Mouse (Mus musculus): ENCODE measurements around the gene Hist1h4c.
"Not testable (repeated sequence)": the region's sequence is repeated elsewhere in the genome, so short reads cannot be mapped to it uniquely, and the experiment has no call there.

The Hist1h4c gene

DNA sequence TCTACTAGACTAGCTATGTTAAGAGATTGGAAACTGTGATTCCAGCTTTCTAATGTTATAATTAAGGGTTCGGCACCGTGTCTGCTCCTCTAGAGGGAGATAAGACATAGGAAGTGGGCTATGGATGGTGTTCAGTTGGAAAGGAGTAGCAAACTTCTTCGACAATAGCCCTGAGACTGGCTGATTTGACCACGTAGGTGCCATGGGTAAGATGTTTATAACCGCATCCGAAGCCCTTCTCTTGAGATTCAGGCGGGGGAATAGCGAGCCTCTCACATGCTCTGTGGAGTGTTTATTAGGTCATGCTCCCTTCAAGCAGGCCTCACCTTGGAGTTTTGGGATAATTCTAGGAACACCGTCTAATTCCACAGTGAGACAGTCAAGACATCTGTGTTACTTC is 3.3 kb downstream of the Hist1h4c start:
- DNase-seq = no peak

- peak; percentile 66 to 78 for DNase-seq
Measured at GRCm38 (mm10) chr13:23693856-23694440, 4.3 kb downstream of the Hist1h4c start.

DNA sequence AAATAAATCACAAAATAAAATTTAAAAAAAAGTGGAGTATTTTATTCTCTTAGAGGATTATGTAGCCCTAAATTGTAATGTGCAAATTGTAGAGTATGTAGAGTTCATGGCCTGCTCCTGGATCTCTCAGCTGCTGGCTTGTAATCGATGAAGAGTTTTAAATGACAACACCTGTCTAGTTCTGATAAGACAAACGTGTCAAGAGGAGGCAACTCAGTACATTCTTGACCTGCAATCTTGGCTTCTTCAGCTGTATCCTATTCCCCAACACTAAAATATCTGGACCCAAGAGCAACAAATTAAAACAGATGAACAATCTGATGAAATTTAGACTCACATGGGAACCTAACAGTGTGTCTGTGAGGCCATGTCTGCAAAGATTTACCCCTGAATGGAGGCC is 8.8 kb downstream of the Hist1h4c start:
- DNase-seq = no peak

DNA sequence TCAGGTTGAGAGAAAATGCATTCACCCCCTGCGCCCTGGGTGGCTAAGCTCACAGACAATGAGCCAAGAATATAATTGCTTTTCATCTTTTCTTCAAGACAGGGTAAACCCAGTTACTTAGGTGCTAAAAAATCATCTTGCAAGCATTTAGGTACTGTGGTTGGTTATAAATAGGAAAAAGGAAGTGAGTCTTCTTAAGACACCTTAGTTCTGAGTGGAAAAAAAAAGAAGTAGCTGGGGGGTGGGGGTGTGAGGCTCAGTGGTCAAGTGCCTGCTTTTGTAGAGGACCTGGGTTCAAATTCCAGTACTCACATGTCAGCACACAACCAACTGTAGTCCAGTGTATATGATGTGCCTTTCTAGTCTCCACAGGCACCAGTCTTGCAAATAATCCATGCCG is 9.3 kb downstream of the Hist1h4c start:
- DNase-seq = no peak

DNA sequence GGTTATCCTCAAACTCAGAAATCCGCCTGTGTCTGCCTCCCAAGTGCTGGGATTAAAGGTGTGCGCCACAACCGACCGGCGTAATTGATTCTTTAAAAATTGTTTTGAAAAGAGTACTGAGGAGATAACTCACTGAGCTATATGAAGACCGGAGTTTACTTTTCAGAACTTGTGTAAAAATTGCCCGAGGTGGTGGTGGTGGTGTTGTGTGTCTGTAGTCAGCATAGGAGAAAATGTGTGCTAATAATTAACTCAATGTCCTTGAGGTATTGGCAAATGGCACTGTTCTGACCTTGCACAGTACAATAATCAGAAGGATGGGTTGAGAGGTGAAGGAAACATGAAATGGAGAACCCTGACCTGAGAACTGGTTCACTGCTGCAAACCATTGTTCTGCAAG is 10.3 kb downstream of the Hist1h4c start:
- no peak for DNase-seq

DNA sequence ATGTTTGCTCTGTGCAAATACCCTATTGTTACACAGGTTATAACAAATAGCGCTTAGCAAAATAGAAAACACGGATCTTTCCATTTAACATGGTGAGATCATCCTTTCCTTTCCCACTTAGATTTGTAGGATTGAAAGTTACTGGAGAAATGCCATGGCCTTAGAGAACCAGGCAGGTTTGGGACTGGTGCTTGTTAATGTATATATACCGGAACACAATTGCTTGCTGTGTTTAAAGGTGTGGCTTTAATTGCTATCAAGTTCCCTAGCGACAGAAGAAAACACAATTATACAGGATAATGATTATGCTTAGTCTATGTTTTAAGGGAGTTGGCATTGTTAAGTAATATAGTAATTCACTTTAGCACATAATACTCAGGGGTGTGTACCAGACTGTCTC is 11.1 kb downstream of the Hist1h4c start:
- DNase-seq = no peak

DNA sequence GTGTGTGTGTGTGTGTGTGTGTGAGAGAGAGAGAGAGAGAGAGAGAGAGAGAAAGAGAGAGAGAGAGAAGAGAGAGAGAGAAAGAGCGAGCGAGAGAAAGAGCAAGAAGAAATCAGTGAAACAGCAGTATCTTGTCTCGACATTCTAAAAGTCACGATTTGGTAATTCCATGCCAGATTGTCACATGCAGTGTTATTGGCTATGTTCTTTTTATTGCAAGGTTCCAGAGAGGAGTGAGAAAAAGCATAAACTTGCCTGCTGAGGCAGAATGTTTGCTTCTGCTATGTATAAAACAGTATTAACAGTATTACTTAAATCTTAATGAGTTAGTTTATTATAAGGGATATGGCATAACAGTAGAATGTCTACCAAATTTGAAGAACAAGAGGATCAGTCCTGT is 12.3 kb downstream of the Hist1h4c start:
- DNase-seq = no peak

DNA sequence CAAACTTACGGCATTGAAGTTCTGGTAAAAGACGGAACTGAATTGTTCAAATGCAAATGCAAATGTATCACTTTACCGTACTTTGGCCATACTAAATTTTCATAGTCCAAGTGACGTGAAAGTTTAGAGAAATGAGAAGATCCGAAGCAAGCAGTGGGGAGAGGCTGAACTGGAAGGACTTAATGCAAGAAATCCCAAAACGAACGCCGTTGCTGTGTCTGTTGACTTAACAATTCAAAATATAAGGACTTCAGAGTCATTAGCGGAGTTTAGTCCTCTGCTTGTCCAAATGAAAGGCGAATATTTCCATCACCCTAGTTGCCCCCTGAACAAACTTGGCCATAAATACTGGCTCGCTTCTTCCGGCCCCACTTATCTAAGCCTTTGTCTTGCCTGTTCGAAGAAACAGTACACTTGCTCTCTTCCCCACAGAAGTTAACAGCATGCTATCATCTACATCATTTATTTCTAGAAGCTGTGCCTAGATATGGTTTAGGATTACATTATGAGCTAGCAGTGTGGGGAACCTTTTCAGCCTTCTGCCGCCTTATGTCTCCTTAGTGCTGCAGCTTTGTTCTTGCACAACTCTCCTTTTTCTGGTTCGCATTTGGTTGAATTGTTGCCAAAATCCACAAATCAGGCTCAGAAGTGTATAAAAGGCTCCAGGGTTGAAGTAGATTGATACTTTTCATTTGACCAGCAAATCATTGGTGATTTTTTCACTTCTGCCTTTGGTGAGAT is 13.0 kb downstream of the Hist1h4c start:
- peak in 1 of 2 experiments; percentile 7 for DNase-seq

- DNase-seq = peak; percentile 63 to 69
Measured at GRCm38 (mm10) chr13:23684295-23684945, 13.8 kb downstream of the Hist1h4c start.

GRCm38 (mm10) chr13:23683755-23684281 is 14.4 kb downstream of the Hist1h4c start, which contains the start of the genes Hist1h2ac and Hist1h2bc:
Hist1h2ac (minus strand) TSS chr13:23683948.
Hist1h2bc (plus strand) TSS chr13:23684199.
- DNase-seq = peak; percentile 83 to 84

GRCm38 (mm10) chr13:23682947-23683754 is 15.1 kb downstream of the Hist1h4c start:
- not testable (repeated sequence) for DNase-seq

GRCm38 (mm10) chr13:23682623-23682946 is 15.7 kb downstream of the Hist1h4c start:
- DNase-seq = no peak

DNA sequence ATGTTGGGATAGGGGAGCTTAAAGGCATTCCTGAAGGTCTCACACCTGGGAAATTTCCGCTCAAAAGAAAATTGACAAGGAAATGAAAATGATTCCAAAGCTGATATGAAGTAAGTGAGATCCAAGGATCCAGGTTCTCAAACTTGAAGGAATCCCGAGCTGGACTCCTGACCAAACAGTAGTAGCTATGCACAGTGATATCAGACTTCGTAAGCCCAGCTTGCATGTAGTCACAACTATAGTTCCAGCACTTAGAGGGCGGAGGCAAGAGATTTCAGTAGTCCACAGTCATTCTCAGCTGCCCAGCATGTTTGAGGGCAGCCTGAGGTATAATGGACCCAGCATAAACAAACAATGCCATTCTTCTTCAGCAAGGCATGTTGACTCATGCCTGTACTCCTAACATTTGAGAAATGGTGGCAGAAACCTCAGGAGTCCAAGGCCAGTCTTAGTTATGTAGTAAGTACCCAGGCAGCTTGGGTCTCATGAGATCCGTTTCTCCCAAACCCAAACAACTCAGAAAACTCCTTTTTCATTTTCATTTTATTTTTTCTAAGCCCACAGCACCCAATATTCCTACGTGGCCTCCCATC is 16.2 kb downstream of the Hist1h4c start:
- no peak for DNase-seq

- DNase-seq = no peak
Measured at GRCm38 (mm10) chr13:23662536-23662935, 35.7 kb downstream of the Hist1h4c start.

DNA sequence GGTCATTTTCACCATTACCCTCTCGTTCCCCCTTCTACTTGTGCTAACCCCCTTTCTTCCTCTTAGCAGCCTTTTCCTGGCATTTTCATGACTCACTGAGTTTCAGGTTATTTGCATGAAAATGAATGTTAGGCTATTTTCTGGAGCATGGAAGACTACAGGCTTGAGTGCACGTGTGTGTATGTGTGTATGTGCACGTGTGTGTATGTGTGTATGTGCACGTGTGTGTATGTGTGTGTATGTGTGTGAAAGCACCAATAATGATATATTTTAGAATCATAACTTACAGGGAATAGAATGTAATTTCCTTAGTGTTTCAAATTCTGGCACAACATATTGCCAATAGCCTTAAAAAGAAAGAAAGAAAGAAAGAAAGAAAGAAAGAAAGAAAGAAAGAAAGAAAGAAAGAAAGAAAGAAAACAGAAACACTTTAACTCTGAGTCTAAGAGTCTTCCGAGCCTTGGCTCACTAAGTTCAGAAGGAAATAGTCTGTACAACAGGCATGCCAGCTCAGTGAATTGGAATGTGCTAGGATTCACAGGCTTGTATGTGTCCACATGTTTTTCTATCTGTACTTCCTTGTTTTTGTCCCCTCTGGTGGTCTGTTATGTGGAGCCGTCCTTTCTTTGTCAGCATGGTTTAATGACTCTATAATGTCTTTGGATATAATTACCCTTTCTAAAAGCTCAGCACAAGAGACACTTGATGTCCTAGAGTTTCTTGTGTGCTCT is 38.5 kb downstream of the Hist1h4c start:
- DNase-seq = no peak

Data from kidney, postnatal 25 days (tissue).